Mouse (Mus musculus): ENCODE measurements around the gene Ncs1. TPM values are rescaled to one million over a fixed set of nuclear protein-coding genes. Genes with fewer than 3 reads are reported as not detected.

Ncs1 gene
- polyA plus RNA-seq, 1 experiment, result 2.4 TPM

DNA sequence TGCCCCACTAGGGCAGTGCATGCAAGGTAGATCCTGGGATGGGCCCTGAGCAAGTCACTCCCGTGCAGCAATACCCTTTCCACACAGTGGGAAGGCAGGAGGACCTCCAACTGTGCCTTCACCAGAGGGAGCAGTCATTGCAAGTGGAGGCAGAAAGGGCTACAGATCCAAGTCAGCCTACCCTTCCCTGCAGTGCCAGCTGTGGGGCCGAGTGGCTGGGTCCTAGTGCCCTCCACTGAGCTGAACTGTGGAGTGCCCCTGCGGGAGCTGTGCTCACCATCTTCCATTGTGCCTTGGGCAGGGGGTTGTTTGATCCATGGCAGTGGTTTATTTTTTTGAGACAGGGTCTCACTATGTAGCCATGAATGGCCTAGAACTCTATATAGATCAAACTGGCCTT lies 34.4 kb upstream of the Ncs1 start:
- Histone ChIP-seq H3K4me3 (ENCODE audit: control insufficient read depth, insufficient read depth, low read length) (no peak overlapping the region), H3K27me3 (ENCODE audit: control insufficient read depth, insufficient read depth, low read length) (no peaks in the 10 kb centered on the region), H3K4me1 (replicated peaks; ENCODE audit: control insufficient read depth, insufficient read depth, low read length) (no peaks in the 10 kb centered on the region), H3K27ac (ENCODE audit: control insufficient read depth, insufficient read depth, low read length) (no peak overlapping the region), H3K36me3 (ENCODE audit: control insufficient read depth, insufficient read depth, low read length) (peaks cover 5% of the 10 kb centered on the region; the same call in 1 of the 2 replicates)
- 92% methylated on average over 3 of the region's 3 CpGs for WGBS
- no peak for DNase-seq
- TF ChIP-seq POLR2A (IDR thresholded peaks at IDR 0.05; ENCODE audit: control insufficient read depth, extremely low read depth, insufficient read depth, low read length, poor library complexity), result no peak
- no peak for TF ChIP-seq CTCF (IDR thresholded peaks at IDR 0.05; ENCODE audit: borderline replicate concordance, control insufficient read depth, extremely low read depth, insufficient read depth, low read length, poor library complexity)

DNA sequence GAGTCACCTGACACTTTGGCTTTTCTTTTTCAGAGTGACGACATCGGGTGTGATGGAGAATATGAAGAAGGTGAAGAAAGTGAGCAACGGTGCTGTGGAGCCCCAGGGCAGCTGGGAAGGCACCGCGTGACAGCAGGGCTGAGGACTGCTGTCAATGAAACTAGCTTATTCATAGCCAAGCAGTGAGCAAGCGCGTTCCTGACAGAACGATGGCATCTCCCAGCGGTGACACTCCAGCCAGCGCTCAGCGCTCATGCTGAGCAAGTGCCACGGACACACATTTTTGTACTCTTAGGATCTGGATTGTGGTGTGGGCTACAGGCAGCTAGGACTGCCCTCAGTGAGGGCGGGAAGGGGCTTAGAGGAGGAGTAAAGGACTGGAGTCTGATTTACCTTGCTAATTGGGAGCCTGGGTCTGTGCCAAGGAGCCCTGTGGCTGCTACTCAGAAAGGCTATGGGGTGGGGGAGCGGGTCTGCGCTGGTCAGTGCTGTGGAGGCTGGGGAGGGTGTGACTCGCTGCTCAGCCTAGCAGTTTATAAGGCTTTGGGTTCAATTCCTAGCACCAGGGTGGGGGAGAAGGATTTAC lies 31.3 kb upstream of the Ncs1 start:
- no peaks in the 10 kb centered on the region for H3K27me3 ChIP-seq (ENCODE audit: control insufficient read depth, insufficient read depth, low read length)
- H3K27ac ChIP-seq (ENCODE audit: control insufficient read depth, insufficient read depth, low read length), result no peak overlapping the region
- no peak overlapping the region for H3K4me3 ChIP-seq (ENCODE audit: control insufficient read depth, insufficient read depth, low read length)
- 97% methylated on average over 16 of the region's 16 CpGs for WGBS
- peaks cover 5% of the 10 kb centered on the region; the same call in 1 of the 2 replicates for H3K36me3 ChIP-seq (ENCODE audit: control insufficient read depth, insufficient read depth, low read length)
- no peak for DNase-seq
- TF ChIP-seq POLR2A (IDR thresholded peaks at IDR 0.05; ENCODE audit: control insufficient read depth, extremely low read depth, insufficient read depth, low read length, poor library complexity) (no peak), CTCF (IDR thresholded peaks at IDR 0.05; ENCODE audit: borderline replicate concordance, control insufficient read depth, extremely low read depth, insufficient read depth, low read length, poor library complexity) (no peak)
- H3K4me1 ChIP-seq (replicated peaks; ENCODE audit: control insufficient read depth, insufficient read depth, low read length), result no peaks in the 10 kb centered on the region

DNA sequence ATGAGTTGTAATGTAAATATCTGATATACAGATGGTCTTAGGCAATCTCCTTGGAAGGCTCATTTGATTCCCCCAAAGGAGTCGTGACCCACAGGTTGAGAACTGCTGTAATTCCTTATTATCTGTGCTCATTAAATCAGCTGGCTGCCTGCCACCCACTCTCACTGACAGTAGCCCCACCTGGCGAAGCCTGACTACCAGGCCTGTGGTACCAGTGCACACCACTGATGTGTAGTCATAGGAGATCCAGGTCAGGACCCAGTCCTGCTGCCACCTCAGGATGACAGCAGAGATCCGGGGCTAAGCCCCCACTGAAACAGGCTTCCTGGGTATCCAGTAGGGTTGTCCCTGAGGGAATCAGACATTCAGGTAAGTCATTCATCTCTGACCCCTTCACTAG lies 27.0 kb upstream of the Ncs1 start:
- Histone ChIP-seq H3K4me3 (ENCODE audit: control insufficient read depth, insufficient read depth, low read length) (no peak overlapping the region), H3K27ac (ENCODE audit: control insufficient read depth, insufficient read depth, low read length) (no peak overlapping the region), H3K27me3 (ENCODE audit: control insufficient read depth, insufficient read depth, low read length) (no peaks in the 10 kb centered on the region), H3K4me1 (replicated peaks; ENCODE audit: control insufficient read depth, insufficient read depth, low read length) (no peaks in the 10 kb centered on the region), H3K36me3 (ENCODE audit: control insufficient read depth, insufficient read depth, low read length) (no peaks in the 10 kb centered on the region)
- 93% methylated on average over 3 of the region's 3 CpGs for WGBS
- TF ChIP-seq POLR2A (IDR thresholded peaks at IDR 0.05; ENCODE audit: control insufficient read depth, extremely low read depth, insufficient read depth, low read length, poor library complexity) (no peak), CTCF (IDR thresholded peaks at IDR 0.05; ENCODE audit: borderline replicate concordance, control insufficient read depth, extremely low read depth, insufficient read depth, low read length, poor library complexity) (no peak)
- no peak for DNase-seq

DNA sequence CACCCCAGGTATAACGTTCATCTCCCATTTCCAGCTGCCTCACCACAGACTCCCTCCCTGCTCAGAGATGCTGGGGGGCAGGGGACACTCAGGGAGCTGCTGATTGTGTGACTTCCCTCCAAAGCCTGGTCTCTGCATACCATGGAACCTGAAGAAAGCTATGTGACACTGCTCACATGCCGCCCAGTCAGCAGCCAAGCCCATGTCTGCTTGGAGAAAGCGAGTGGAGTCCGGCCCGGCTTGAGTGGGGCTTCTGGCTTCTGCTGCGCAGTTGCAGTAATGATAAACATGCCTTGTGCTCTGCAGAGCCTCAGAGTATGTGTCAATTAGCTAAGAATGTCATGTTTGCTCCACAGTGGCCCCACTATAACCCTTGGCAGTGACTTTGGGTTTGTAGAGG lies 26.2 kb upstream of the Ncs1 start:
- TF ChIP-seq CTCF (IDR thresholded peaks at IDR 0.05; ENCODE audit: borderline replicate concordance, control insufficient read depth, extremely low read depth, insufficient read depth, low read length, poor library complexity) (no peak), POLR2A (IDR thresholded peaks at IDR 0.05; ENCODE audit: control insufficient read depth, extremely low read depth, insufficient read depth, low read length, poor library complexity) (no peak)
- WGBS, result 84% methylated on average over 6 of the region's 6 CpGs
- H3K4me3 ChIP-seq (ENCODE audit: control insufficient read depth, insufficient read depth, low read length), result no peak overlapping the region
- no peaks in the 10 kb centered on the region for H3K36me3 ChIP-seq (ENCODE audit: control insufficient read depth, insufficient read depth, low read length)
- H3K4me1 ChIP-seq (replicated peaks; ENCODE audit: control insufficient read depth, insufficient read depth, low read length), result no peaks in the 10 kb centered on the region
- no peaks in the 10 kb centered on the region for H3K27me3 ChIP-seq (ENCODE audit: control insufficient read depth, insufficient read depth, low read length)
- H3K27ac ChIP-seq (ENCODE audit: control insufficient read depth, insufficient read depth, low read length), result no peak overlapping the region
- DNase-seq, result no peak

DNA sequence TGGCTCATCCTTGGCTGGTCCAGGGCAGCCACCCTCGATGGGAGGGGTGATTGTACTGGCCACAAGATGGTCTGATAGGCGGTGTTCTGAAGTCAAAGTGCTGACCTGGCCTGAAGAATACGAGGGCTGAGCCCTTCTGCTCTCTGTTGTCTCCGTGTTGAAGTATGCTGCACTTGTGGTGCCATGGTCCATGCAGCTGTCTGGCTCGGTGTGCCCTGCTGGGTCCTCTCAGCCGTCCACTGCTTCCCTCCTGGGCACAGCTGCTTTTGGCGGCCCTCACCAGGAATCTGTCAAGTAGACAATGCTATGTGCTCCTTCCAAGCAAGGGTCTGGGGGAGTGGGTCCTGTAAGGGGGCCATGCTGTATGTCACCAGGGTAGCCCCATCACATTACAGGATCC lies 24.8 kb upstream of the Ncs1 start:
- no peak for DNase-seq
- Histone ChIP-seq H3K4me3 (ENCODE audit: control insufficient read depth, insufficient read depth, low read length) (no peak overlapping the region), H3K27me3 (ENCODE audit: control insufficient read depth, insufficient read depth, low read length) (no peaks in the 10 kb centered on the region), H3K27ac (ENCODE audit: control insufficient read depth, insufficient read depth, low read length) (no peak overlapping the region), H3K4me1 (replicated peaks; ENCODE audit: control insufficient read depth, insufficient read depth, low read length) (no peaks in the 10 kb centered on the region), H3K36me3 (ENCODE audit: control insufficient read depth, insufficient read depth, low read length) (no peaks in the 10 kb centered on the region)
- WGBS, result 83% methylated on average over 7 of the region's 7 CpGs
- TF ChIP-seq POLR2A (IDR thresholded peaks at IDR 0.05; ENCODE audit: control insufficient read depth, extremely low read depth, insufficient read depth, low read length, poor library complexity), result no peak
- TF ChIP-seq CTCF (IDR thresholded peaks at IDR 0.05; ENCODE audit: borderline replicate concordance, control insufficient read depth, extremely low read depth, insufficient read depth, low read length, poor library complexity), result no peak

DNA sequence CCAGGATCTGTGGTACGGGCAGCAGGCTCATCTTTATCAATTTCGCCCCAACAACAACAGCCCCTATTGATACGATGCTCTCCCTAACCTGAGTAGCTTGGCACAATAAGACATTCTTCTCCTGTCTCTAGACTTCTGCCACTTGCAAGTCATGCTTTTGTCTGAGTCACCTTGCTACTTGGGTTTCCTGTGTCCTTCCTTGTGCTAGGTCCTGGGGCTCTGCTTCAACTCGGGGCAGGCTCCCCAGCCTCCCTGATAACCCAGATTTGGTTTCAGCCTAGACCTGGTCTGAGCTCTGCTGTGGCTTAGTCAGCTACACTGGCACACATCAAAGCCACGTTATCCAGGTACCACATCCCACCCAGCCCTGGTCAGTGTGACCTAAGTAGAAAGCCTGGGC lies 24.0 kb upstream of the Ncs1 start:
- no peaks in the 10 kb centered on the region for H3K4me1 ChIP-seq (replicated peaks; ENCODE audit: control insufficient read depth, insufficient read depth, low read length)
- no peak overlapping the region for H3K27ac ChIP-seq (ENCODE audit: control insufficient read depth, insufficient read depth, low read length)
- H3K36me3 ChIP-seq (ENCODE audit: control insufficient read depth, insufficient read depth, low read length), result no peaks in the 10 kb centered on the region
- no peaks in the 10 kb centered on the region for H3K27me3 ChIP-seq (ENCODE audit: control insufficient read depth, insufficient read depth, low read length)
- no peak for TF ChIP-seq CTCF (IDR thresholded peaks at IDR 0.05; ENCODE audit: borderline replicate concordance, control insufficient read depth, extremely low read depth, insufficient read depth, low read length, poor library complexity)
- no peak for TF ChIP-seq POLR2A (IDR thresholded peaks at IDR 0.05; ENCODE audit: control insufficient read depth, extremely low read depth, insufficient read depth, low read length, poor library complexity)
- WGBS, result 43% methylated on average over 5 of the region's 5 CpGs
- no peak overlapping the region for H3K4me3 ChIP-seq (ENCODE audit: control insufficient read depth, insufficient read depth, low read length)
- no peak for DNase-seq

All from thymus, adult 2 months (tissue).